Mouse (Mus musculus) embryo, embryonic 9.5 days (tissue): ENCODE results near the gene AI661453.

Experiments used
- DNase-seq: peaks from one replicate; pipeline ENCODE4 v3.0.0-alpha.2; 2017; ENCODE audit errors: extremely low spot score

Gene AI661453

GRCm38 (mm10) chr17:47466284-47466683 is 29.9 kb downstream of the AI661453 start:
- DNase-seq = no peak

GRCm38 (mm10) chr17:47467659-47468058 is 31.2 kb downstream of the AI661453 start:
- no peak for DNase-seq

DNA sequence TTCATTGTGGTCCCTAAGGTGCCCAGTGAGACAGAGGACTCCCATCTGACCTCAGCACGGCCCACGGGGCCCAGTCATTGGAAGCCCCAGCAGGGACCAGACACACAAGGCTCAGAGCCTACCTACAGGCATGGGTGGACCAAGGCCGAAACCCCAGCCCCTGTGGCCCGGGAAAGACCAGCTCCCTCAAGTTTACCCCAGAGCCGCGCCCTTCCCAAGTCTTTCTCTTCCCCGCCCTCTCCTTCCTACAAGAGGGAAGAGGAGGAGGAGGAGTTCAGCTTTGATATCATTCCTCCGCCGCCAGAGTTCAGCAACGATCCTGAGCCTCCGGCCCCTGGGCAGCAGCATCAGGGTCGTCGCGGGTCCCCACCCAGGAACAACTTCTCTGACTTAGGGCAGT is 31.6 kb downstream of the AI661453 start:
- DNase-seq = no peak

DNA sequence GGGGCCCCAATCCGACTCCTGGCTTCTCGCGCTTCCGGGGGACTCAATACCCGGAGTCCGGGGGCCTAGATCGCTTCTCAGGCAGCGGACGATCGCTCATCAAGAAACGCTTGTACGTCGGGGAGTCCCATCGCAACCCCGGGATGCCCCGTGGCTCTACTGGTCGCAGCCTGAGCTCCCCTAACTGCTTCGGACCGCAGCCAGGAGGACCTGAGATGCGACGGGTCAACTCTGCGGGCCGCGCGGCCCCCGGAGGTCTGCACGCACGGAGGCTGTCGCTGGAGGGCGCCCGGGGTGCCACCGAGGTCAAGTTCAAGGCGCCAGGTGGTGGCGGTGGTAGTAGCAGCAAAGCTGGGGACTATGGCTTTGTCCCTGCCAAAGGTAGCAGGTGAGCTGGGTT is 32.1 kb downstream of the AI661453 start:
- DNase-seq = no peak

DNA sequence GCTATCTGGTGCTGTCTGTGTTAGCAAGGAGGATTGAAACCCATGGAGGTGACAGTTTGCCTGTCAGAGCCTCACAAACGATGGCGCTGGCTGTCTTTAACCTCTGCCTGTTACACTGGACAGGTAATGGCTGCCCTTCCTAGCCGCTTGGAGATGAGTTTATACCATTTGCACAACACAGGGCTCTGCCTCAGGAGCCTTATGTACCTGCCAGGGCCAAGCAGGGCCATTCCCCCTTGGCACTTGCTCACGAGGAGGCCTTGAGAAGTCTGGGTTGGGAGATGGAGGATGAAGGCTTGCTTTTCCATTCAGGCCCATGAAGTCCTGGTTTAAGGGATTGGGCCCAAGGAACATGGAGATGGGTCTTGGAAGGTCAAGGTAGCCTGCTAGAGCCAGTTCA is 33.2 kb downstream of the AI661453 start:
- DNase-seq = no peak

- DNase-seq = no peak
These were observed 33.7 kb downstream of the AI661453 start for GRCm38 (mm10) chr17:47470121-47470520.

- DNase-seq = no peak
These were observed 34.3 kb downstream of the AI661453 start for GRCm38 (mm10) chr17:47470686-47471085.

GRCm38 (mm10) chr17:47472435-47473350 is 36.3 kb downstream of the AI661453 start:
- no peak for DNase-seq

DNA sequence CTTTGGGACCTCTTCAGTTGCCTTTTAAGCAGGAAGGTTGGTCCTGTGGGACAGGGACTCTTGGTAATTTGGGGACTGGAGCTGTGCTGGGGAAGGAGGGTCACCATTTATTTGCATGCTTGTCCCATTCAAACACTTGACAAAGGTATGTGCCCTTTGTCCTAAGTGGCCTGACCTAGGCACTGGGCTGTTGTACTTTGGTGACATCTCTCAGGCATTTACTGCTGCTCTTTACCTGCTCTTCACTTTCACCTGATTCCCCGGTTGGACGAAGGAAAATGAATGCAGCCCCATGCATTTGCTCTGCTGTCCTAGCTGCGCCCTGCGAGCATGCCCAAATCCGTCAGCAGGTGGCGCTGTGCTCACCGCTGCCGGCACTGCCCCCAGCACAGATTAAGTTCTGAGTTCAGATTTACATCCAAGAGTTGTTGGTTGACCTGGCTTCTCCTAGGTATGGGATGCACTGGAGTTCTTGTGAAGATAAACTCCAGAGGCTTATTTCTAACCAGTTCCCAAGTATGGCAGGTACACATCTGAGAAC is 37.1 kb downstream of the AI661453 start:
- DNase-seq = no peak

GRCm38 (mm10) chr17:47474250-47474649 is 37.8 kb downstream of the AI661453 start:
- no peak for DNase-seq

- no peak for DNase-seq
These were observed 38.8 kb downstream of the AI661453 start for GRCm38 (mm10) chr17:47475181-47475580.

DNA sequence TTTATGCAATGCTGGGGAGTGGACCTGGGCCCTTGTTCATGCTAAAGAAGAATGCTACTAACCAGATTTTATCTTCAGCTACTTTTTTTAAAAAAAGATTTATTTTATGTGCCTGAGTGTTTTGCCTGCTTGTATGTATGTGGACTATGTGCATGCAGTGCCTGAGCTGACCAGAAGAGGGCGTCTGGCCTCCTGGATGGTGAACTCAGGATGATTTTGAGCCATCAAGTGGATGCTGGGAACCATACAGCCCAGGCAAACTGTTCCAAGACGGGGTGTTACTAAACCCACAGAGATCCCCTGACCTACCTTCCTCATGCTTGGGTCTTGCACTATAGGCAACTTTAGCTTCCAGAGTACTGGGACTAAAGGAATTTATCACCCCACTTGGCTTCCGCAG is 39.3 kb downstream of the AI661453 start:
- DNase-seq = no peak

DNA sequence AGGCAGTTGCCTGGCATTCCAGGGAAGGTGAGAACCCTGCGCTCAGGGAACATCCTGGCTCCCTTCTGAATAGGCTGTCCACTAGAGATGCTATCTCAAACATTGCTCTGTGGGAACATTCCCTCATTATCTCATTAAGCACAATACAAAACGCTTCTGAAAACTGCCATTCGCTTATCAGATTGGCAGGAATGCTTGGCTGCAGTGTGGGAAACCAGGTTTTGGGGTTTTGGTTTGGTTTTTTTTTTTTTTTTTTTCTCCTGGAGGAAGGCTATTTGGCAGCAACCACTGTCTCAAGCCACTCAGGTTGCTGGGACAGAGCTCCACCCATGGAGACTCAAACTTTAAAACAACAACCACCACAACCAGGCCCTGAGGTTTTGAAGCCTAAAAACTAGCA is 43.5 kb downstream of the AI661453 start:
- no peak for DNase-seq

- DNase-seq = peak; percentile 65
These were observed 46.0 kb downstream of the AI661453 start for GRCm38 (mm10) chr17:47482401-47482800.

DNA sequence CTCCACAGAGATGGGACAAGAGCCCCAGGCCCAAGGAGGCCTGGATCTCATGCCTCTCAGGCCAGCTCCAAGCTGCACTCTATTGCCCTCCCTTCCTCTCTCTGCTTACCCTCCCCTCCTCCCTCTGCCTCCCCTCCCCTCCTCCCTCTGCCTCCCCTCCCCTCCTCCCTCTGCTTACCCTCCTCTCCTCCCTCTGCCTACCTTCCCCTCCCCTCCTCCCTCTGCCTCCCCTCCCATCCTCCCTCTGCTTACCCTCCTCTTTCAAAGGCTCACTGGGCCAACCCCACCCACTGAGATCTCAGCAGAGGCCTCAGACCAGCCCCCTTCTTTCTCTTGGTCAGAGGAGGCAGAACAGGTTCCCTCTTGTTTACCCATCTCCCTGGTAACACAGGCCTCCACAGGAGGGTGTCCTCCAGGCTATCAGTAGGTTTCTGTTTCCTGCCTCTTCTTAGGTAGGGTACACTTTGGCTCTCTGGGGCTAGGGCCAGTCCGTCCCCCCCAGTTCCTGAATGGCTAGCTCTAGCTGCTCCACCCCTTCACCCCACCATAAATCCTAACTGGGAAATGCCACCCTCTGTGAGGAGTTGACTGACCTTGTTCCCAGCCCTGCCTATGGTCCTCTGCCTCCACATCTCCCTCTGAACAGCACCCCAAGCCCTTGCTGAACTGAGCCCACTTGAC is 48.0 kb downstream of the AI661453 start:
- DNase-seq = peak; percentile 54

- no peak for DNase-seq
These were observed 48.6 kb downstream of the AI661453 start for GRCm38 (mm10) chr17:47484993-47485392.

GRCm38 (mm10) chr17:47485791-47486190 is 49.4 kb downstream of the AI661453 start:
- DNase-seq = no peak

- DNase-seq = no peak
These were observed 54.4 kb downstream of the AI661453 start for GRCm38 (mm10) chr17:47490791-47491190.

DNA sequence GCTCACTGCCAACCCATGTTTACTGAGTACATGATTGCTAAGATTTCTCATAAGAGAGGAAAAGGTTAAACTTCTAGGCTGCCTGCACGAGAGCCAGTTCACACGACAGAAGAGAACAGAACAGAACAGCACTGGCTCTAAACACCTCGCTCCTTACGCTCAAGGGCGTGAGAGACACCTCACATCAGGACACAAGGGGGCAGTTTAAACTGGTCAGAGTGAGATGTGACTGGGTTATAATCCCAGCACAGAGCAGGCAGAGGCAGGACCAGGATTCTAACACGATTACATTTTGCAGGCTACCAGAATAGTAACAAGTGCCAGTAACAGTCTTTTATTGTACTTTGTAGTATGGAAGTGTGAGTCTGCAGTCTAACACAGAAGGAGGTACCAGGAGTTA is 56.3 kb downstream of the AI661453 start:
- DNase-seq = no peak

- DNase-seq = no peak
These were observed 57.2 kb downstream of the AI661453 start for GRCm38 (mm10) chr17:47493653-47494052.

GRCm38 (mm10) chr17:47494132-47494531 is 57.7 kb downstream of the AI661453 start:
- no peak for DNase-seq

DNA sequence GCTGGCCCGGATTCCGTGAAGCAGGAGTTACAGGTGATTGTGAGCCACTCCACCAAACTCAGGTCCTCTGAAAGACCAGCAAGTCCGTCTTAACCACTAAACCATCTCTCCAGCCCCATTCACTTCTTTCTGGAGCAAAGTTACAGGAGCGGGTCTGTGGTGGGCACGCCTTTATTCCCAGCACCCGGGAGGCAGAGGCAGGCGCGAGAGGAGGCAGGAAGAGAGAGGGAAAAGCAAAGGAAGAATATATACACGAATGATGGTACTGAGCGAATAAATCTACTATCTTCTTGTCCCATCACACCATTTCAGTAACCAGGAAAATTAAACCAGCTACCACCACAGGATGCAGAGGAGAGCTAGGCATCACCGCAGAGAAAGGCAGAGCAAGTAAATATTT is 65.1 kb downstream of the AI661453 start:
- no peak for DNase-seq
